Mouse (Mus musculus): ENCODE results near the gene Spata31.

DNA sequence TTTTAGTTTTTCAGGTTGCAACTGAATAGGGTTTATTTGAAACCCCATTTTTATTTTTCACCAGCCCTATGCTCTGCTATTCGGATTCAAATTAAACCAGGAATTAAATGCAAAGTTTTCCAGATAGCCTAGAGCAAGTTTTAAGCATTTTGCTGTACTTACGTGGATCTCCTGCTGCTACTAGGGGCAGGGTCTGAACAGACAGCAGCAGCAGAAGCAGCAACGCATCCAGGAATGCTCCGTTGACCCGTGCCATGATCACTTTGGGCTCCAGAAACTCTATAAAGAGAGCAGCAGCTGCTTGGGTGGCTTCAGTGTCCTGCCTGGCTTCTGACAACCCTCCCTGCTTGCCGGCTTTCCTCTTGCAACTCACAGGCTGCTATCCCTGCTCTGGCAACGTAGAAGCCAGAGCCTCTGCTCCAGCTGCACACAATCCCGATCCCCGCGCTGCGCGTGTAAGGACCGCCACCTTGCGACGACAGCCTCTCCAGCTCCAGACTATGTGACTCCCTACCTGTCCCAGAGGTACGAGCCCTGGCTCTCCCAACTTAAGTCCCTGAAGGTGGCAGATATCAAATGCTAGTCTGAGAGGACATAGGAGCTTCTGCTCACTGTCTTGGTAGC lies 13.5 kb upstream of the Spata31 start, which contains the start of gene Cntnap3:
- TF ChIP-seq POLR2A (IDR thresholded peaks at IDR 0.05; ENCODE audit: low read depth, low read length): no peak
- no peak for TF ChIP-seq CTCF (IDR thresholded peaks at IDR 0.05; ENCODE audit: extremely low read depth, insufficient read depth, insufficient read length, insufficient replicate concordance)

Measured in spleen, adult 2 months (tissue).